Mouse (Mus musculus) gastrocnemius, postnatal 36 days (tissue): ENCODE results near the gene Myh14. TPM values are rescaled to one million over a fixed set of nuclear protein-coding genes. Genes with fewer than 3 reads are reported as not detected.

Experiments used
- DNase-seq, 2 experiments: peaks; one replicate each; pipeline ENCODE4 v3.0.0; 2022
- intact Hi-C: fragments of 180-260 bp; cut with DNase I; formaldehyde crosslinking; loops from one replicate; pipeline ENCODE4 v1.15.1; 2025
- total RNA-seq, 2 experiments: library from RNA; stranded (reverse); gene quantifications; 2 replicates each; pipeline ENCODE4 v1.2.3; 2021

The Myh14 gene
- total RNA-seq, 2 experiments from 2014 or later: 22.5 to 29.7 TPM

DNA sequence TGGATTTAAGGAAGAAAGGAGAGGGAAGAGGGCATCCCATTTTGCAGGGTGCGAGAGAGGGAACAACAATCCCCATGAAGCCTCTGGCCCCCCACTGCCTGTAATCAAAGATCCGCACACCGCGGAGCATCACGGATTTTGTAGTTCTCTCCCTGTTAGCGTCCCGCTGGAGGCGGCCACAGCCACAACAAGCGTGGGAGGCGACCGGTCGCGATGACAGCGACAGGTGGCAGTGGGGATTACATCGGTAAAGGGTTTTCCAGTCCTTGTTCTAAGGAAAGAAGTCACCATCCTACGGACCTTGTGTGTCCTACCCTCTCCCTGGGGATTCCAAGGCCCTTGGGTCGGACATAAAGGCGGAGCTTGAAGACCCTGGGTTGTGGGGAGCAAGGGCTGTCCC, 83.7 kb downstream of the Myh14 start:
- intact Hi-C loops: no loop called here
- no peak for DNase-seq

DNA sequence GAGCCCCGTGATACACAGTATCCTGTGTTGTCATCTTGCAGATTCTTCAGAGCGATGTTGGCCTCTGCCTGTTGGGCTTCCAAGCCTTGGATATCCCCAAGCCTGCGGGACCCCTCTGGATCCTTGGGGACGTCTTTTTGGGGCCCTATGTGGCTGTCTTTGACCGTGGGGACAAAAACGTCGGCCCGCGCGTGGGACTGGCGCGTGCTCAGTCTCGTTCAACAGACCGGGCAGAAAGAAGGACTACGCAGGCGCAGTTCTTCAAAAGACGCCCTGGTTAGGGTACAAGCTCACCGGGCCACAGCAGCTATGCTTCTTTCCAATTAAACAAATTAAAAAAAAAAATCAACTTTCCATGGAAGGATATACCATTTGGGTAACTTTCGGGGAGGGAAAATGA, 84.1 kb downstream of the Myh14 start:
- intact Hi-C loops: no loop called here
- DNase-seq: no peak

DNA sequence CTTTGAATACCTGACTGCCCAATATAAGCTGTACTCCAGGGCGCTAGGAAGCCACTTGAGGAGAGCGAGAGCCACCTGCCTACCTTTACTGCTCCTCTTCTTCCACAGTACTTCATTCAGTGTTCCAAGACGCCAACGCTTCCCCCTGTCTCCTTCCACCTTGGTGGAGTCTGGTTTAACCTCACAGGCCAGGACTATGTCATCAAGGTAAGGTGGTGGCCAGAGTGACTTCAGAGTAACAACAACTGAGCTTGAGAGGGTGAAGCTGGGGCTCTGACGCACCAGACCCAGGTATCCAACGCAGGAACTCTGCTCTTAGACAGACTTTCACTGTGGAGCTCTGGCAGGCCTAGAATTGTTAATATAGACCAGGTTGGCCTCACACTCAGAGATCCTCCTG, 85.0 kb downstream of the Myh14 start:
- DNase-seq: no peak
- intact Hi-C loops: no loop called here

- no peak for DNase-seq
- intact Hi-C loops: no loop called here
Measured at GRCm38 (mm10) chr7:44584921-44585320, 85.7 kb downstream of the Myh14 start.

- intact Hi-C loops: no loop called here
Measured at GRCm38 (mm10) chr7:44584265-44584804, 86.3 kb downstream of the Myh14 start.

DNA sequence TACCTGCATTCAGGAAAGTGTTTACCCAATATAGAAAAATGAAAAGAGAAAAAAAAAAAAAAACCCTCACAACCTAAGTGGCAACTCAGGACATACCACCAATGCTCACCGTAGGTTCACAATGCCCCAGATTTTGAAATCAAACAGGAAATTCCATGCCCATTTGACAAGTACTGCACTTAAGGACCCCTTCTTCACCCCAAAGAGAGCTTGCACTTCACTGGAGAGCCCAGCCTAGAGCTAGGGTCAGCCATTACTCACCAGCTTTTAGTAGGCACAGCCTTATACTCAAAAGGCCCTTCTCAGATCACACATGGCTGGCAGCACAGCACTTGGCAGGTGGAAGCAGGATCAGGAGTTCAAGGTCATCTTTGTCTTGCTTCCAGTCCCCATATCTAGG, 87.5 kb downstream of the Myh14 start:
- intact Hi-C loops: no loop called here
- DNase-seq: no peak

More at GRCm38 (mm10) chr7:44584265-44584804, 86.3 kb downstream of the Myh14 start:
- no peak for DNase-seq

DNA sequence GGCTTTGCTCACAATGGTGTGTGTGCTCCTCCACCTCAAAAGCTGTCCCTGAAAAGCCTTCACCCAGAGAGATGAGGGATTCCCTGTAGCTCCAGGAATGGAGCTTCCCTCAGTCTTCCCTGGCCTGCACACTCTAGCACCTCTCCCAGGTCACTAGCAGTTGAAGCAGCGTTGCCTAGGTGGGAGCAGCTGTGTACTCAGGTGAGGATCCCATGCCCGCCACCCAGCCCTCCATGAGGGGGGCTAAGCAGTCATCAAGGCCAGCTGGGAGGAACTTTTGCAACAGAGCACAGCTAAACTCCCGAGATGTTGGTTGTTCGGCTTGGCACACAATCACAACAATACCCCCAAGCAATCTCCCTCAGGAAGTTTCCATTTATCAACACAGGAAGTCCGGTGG, 87.9 kb downstream of the Myh14 start:
- intact Hi-C loops: no loop called here
- DNase-seq: no peak

GRCm38 (mm10) chr7:44581637-44582036, 89.0 kb downstream of the Myh14 start:
- DNase-seq: no peak
- intact Hi-C loops: no loop called here

DNA sequence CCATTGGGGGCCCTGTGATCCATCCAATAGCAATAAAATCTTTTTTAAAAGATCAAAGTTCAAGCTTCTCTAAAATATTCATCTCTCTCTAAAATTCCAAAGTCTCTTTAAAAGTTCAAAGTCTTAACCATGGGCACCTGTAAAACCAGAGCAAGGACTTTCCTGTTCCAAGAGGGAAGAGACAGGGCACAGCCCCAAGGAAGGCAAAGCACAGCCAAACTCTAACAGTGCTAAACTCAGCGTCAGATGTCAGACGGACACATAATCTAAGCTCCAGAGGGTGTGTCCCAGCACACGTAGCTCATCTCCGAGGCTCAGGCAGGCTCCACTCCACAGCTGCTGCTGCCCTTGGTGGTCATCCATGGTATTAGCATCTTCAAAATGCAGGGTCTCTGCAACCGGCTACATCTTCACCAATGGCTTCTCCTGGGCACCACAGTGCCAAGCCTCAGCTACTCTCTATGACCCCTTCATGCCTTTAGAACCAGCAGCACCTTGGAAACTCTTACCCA, 94.3 kb downstream of the Myh14 start:
- intact Hi-C loops: no loop called here
- DNase-seq: no peak

- DNase-seq: no peak
- intact Hi-C loops: loop anchor here (5.0 kb wide), 1 partner anchor 131 kb away; no protein-coding TSS in a partner anchor
Measured at GRCm38 (mm10) chr7:44572956-44573484, 97.6 kb downstream of the Myh14 start.

- DNase-seq: no peak
- intact Hi-C loops: loop anchor here (5.0 kb wide), 1 partner anchor 130 kb away; no protein-coding TSS in a partner anchor
Measured at GRCm38 (mm10) chr7:44572213-44572701, 98.4 kb downstream of the Myh14 start, which contains the start of gene Napsa. Gene Napsa (plus strand): TSS chr7:44572380.

GRCm38 (mm10) chr7:44571811-44572210, 98.8 kb downstream of the Myh14 start:
- intact Hi-C loops: loop anchor here (5.0 kb wide), 1 partner anchor 130 kb away; no protein-coding TSS in a partner anchor
- DNase-seq: no peak

GRCm38 (mm10) chr7:44570989-44571388, 99.7 kb downstream of the Myh14 start:
- intact Hi-C loops: loop anchor here (5.0 kb wide), 1 partner anchor 129 kb away; no protein-coding TSS in a partner anchor
- no peak for DNase-seq

DNA sequence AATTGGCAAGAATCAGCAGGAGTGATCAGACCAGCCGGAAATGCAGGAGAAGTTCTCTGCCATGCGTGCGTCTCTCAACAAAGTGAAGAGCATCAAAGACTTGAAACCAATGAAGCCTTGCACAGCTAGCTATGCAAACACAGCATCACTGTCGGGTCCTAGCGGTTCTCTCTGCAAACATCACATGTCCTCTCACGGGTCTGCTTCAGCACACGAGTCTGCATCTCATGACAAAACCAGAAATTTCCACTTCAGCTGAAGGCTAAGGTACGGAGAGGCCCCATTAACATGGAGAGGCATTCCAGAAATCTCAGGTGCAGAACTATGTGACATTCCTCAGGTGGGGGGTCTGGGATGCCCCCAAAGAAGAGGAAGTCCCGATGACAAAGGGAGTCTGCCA, 101.8 kb downstream of the Myh14 start:
- intact Hi-C loops: no loop called here
- DNase-seq: no peak

DNA sequence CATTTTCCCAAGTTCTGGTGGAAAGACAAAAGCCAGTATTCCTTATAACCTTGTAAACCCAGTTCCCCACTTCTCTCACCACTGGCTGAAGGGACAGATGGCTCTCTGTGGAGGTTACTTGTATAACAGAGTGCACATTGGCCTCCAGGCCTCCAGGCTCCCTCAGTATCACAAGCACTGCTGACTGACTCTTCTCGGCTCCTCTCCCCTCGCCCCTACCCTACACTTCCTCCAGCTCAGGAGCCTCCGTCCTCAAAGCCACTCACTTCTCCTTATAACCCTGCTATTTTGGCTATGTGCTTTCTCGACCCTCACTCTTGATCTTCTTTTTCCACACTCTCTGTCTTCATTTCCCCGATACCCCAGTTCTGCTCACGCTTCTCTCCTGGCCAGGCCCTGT, 105.2 kb downstream of the Myh14 start:
- DNase-seq: no peak

GRCm38 (mm10) chr7:44564486-44564885, 106.2 kb downstream of the Myh14 start:
- DNase-seq: no peak
- intact Hi-C loops: loop anchor here (5.0 kb wide), 2 partner anchors 167 to 292 kb away; no protein-coding TSS in a partner anchor

More for the DNA sequence above, 105.2 kb downstream of the Myh14 start:
- intact Hi-C loops: no loop called here

DNA sequence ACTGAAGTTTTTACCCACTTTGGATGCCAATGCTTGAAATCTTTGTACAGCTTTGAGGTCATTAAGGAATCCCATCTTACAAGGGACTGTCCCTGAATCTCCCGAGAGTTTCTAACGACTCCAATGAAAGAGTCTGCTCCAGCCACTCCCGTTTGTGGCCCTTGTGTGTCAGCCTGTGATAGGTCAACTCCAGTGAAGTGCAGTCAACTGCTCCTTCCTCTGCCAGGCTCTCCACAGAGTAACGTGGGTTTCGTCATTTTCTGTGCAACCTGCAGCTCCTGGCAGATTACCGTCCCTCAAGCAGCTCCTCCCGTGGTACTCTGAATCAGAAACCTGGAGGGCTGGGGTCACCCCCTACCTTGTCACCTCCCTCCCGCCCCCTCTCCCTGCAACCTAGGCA, 107.4 kb downstream of the Myh14 start:
- intact Hi-C loops: loop anchor here (5.0 kb wide), 2 partner anchors 166 to 291 kb away; no protein-coding TSS in a partner anchor
- DNase-seq: no peak

GRCm38 (mm10) chr7:44560435-44561400, 109.9 kb downstream of the Myh14 start:
- intact Hi-C loops: loop anchor here (5.0 kb wide), 2 partner anchors 163 to 288 kb away; no protein-coding TSS in a partner anchor
- DNase-seq: peak; percentile 60 to 73

DNA sequence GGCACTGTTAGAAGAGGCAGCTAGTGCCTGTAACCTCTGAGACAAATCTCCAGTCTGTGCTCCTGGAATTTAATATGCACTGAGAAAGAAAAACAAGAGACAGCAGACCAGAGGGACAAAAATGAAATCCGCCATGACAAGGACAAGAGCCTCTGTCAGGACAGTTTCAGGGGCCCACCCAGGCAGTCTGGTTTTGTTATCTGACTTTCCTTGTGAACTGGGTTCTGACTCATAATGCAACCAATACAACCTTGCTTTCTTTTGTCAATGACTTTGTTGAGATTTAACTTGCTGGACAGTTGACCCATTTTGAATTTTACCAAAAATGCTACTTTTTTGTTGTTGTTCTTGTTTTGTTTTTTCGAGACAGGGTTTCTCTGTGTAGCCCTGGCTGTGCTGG, 113.0 kb downstream of the Myh14 start:
- DNase-seq: no peak
- intact Hi-C loops: no loop called here
